Mouse (Mus musculus): ENCODE results near the gene Rbm14. TPM values are rescaled to one million over a fixed set of nuclear protein-coding genes. Genes with fewer than 3 reads are reported as not detected.
"Not testable (repeated sequence)": the region's sequence is repeated elsewhere in the genome, so short reads cannot be mapped to it uniquely, and the experiment has no call there.

Gene Rbm14
- polyA plus RNA-seq, 1 experiment from 2014 or later: 88.6 TPM

DNA sequence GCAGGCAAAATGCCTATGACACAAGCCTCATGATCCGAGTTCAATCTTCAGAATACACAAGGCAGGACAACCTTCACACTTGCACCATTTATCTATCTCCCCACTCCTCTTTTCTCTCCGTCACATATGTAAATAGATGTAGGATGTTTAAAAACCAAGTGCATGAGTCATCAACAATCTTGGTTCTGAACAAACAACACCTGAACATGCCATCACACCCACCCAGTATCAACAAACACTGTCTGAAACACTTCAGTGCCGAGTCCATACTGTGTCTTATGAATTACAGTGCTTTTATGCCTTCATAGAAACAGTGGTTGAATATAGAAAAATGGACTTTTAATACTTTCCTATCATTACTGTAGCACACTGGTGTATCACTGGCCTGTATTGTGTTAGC, 38.6 kb downstream of the Rbm14 start:
- H3K36me3 ChIP-seq (ENCODE audit: control insufficient read depth, insufficient read depth, low read length): peaks cover 28% of the 10 kb centered on the region
- no peaks in the 10 kb centered on the region for H3K4me1 ChIP-seq (replicated peaks; ENCODE audit: control insufficient read depth, insufficient read depth, low read length)
- WGBS: 43% methylated on average over 3 of the region's 3 CpGs

GRCm38 (mm10) chr19:4767507-4768148, 43.8 kb downstream of the Rbm14 start:
- no peak overlapping the region for H3K4me3 ChIP-seq (ENCODE audit: low read length)
- no peak overlapping the region for H3K9ac ChIP-seq (ENCODE audit: low read length)
- H3K27ac ChIP-seq (ENCODE audit: low read length): no peak overlapping the region
- no peaks in the 10 kb centered on the region for H3K27me3 ChIP-seq (ENCODE audit: control insufficient read depth, insufficient read depth, low read depth, low read length)
- WGBS: 57% methylated on average over 6 of the region's 12 CpGs
- H3K4me2 ChIP-seq (ENCODE audit: low read depth, low read length): no peak overlapping the region
- H3K36me3 ChIP-seq (ENCODE audit: control insufficient read depth, insufficient read depth, low read length): peaks cover 21% of the 10 kb centered on the region; the same call in 1 of the 2 replicates
- no peaks in the 10 kb centered on the region for H3K4me1 ChIP-seq (replicated peaks; ENCODE audit: control insufficient read depth, insufficient read depth, low read length)
- H3K9me3 ChIP-seq (ENCODE audit: control insufficient read depth, low read length): no peaks in the 10 kb centered on the region
- ATAC-seq (ENCODE audit: low read depth): no peak

More for the DNA sequence above, 38.6 kb downstream of the Rbm14 start:
- ATAC-seq (ENCODE audit: low read depth): no peak
- Histone ChIP-seq H3K4me3 (ENCODE audit: low read length) (no peak overlapping the region), H3K9ac (ENCODE audit: low read length) (no peak overlapping the region), H3K4me2 (ENCODE audit: low read depth, low read length) (no peak overlapping the region), H3K9me3 (ENCODE audit: control insufficient read depth, low read length) (no peaks in the 10 kb centered on the region), H3K27ac (ENCODE audit: low read length) (no peak overlapping the region), H3K27me3 (ENCODE audit: control insufficient read depth, insufficient read depth, low read depth, low read length) (no peaks in the 10 kb centered on the region)

- Histone ChIP-seq H3K27ac (ENCODE audit: low read length) (no peak overlapping the region), H3K4me2 (ENCODE audit: low read depth, low read length) (no peak overlapping the region), H3K4me3 (ENCODE audit: low read length) (no peak overlapping the region), H3K9me3 (ENCODE audit: control insufficient read depth, low read length) (no peaks in the 10 kb centered on the region), H3K4me1 (replicated peaks; ENCODE audit: control insufficient read depth, insufficient read depth, low read length) (peaks cover 6% of the 10 kb centered on the region), H3K27me3 (ENCODE audit: control insufficient read depth, insufficient read depth, low read depth, low read length) (no peaks in the 10 kb centered on the region), H3K36me3 (ENCODE audit: control insufficient read depth, insufficient read depth, low read length) (peaks cover 16% of the 10 kb centered on the region; the same call in 1 of the 2 replicates), H3K9ac (ENCODE audit: low read length) (no peak overlapping the region)
- no peak for ATAC-seq (ENCODE audit: low read depth)
- WGBS: 50% methylated on average over 1 of the region's 1 CpGs
Measured at GRCm38 (mm10) chr19:4762876-4763275, 48.6 kb downstream of the Rbm14 start.

DNA sequence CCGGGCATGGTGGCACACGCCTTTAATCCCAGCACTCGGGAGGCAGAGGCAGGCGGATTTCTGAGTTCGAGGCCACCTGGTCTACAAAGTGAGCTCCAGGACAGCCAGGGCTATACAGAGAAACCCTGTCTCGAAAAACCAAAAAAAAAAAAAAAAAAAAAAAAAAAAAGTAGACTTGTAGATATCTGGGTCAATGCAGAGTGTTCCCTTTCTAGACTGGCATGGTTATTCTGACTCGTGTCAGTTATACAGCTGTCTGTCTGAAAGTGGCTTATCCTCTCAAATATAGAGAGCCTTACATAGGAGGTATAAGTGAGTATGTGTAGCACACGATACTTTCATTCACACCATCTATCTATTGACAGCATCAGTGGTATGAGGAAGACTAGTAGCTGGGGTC, 50.9 kb downstream of the Rbm14 start:
- peaks cover 11% of the 10 kb centered on the region for H3K4me1 ChIP-seq (replicated peaks; ENCODE audit: control insufficient read depth, insufficient read depth, low read length)
- not testable (repeated sequence) for H3K9me3 ChIP-seq (ENCODE audit: control insufficient read depth, low read length); ATAC-seq (ENCODE audit: low read depth); H3K9ac ChIP-seq (ENCODE audit: low read length); H3K4me3 ChIP-seq (ENCODE audit: low read length); H3K4me2 ChIP-seq (ENCODE audit: low read depth, low read length); H3K27ac ChIP-seq (ENCODE audit: low read length); H3K27me3 ChIP-seq (ENCODE audit: control insufficient read depth, insufficient read depth, low read depth, low read length)
- WGBS: 87% methylated on average over 8 of the region's 8 CpGs
- peaks cover 11% of the 10 kb centered on the region; the same call in 1 of the 2 replicates for H3K36me3 ChIP-seq (ENCODE audit: control insufficient read depth, insufficient read depth, low read length)

GRCm38 (mm10) chr19:4756921-4757320, 54.5 kb downstream of the Rbm14 start:
- H3K4me1 ChIP-seq (replicated peaks; ENCODE audit: control insufficient read depth, insufficient read depth, low read length): peaks cover 11% of the 10 kb centered on the region
- ATAC-seq (ENCODE audit: low read depth): no peak
- H3K27me3 ChIP-seq (ENCODE audit: control insufficient read depth, insufficient read depth, low read depth, low read length): no peaks in the 10 kb centered on the region
- peak overlapping the region; percentile 82 for H3K4me3 ChIP-seq (ENCODE audit: low read length)
- H3K9ac ChIP-seq (ENCODE audit: low read length): peak overlapping the region; percentile 87
- H3K4me2 ChIP-seq (ENCODE audit: low read depth, low read length): peak overlapping the region; percentile 89
- WGBS: 1% methylated on average over 9 of the region's 9 CpGs
- H3K36me3 ChIP-seq (ENCODE audit: control insufficient read depth, insufficient read depth, low read length): peaks cover 2% of the 10 kb centered on the region; the same call in 1 of the 2 replicates
- peak overlapping the region; percentile 96 for H3K27ac ChIP-seq (ENCODE audit: low read length)
- no peaks in the 10 kb centered on the region for H3K9me3 ChIP-seq (ENCODE audit: control insufficient read depth, low read length)

DNA sequence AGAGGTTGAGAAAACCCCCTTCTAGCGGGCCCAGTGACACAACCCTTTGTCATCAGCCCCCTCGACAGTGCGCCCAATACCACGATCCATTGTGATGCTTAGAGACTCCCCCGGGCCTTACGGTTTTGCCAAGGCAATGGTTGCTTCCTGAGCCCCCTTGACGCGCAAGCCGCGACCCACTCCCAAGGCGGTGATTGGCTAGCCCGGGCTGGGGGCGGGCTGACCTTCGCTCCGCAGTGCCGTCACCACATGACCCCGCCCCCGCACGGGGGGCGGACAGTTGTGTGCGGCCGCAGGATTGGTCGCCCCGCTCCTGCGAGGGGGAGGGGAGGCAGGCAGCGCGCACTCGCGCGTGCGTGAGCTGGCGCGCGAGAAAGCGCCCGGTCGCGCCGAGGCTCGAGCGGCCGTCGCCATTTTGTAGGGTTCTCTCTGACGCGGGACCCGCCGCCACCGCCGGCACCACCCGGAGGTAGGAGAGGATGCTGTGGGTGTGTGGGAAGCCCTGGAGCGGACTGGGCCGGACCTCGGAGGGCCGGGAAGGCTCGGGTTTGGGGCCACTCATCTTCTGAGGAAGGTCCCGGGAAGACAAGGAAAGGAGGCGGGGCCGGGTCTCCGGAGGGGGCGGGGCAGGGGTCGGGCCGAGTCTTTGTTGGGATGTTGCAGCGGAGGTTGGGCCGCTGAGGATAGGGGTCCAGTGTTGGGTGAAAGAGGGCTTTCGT, 55.1 kb downstream of the Rbm14 start, which contains the start of gene Rbm4b:
Gene Rbm4b, plus strand, starts transcription at position 305 of the 719 bp plus-strand sequence.
- Histone ChIP-seq H3K36me3 (ENCODE audit: control insufficient read depth, insufficient read depth, low read length) (peaks cover 2% of the 10 kb centered on the region; the same call in 1 of the 2 replicates), H3K4me3 (ENCODE audit: low read length) (peak within 1 kb of the TSS; percentile 82), H3K4me2 (ENCODE audit: low read depth, low read length) (peak within 1 kb of the TSS; percentile 89), H3K27ac (ENCODE audit: low read length) (peak within 1 kb of the TSS; percentile 96), H3K9me3 (ENCODE audit: control insufficient read depth, low read length) (no peaks in the 10 kb centered on the region), H3K27me3 (ENCODE audit: control insufficient read depth, insufficient read depth, low read depth, low read length) (no peaks in the 10 kb centered on the region), H3K4me1 (replicated peaks; ENCODE audit: control insufficient read depth, insufficient read depth, low read length) (peaks cover 11% of the 10 kb centered on the region), H3K9ac (ENCODE audit: low read length) (peak within 1 kb of the TSS; percentile 87)
- peak; percentile 98 for ATAC-seq (ENCODE audit: low read depth)
- WGBS: under 1% methylated on average over 63 of the region's 65 CpGs

- Histone ChIP-seq H3K9ac (ENCODE audit: low read length) (peak overlapping the region; percentile 56), H3K9me3 (ENCODE audit: control insufficient read depth, low read length) (no peaks in the 10 kb centered on the region), H3K27me3 (ENCODE audit: control insufficient read depth, insufficient read depth, low read depth, low read length) (no peaks in the 10 kb centered on the region), H3K4me1 (replicated peaks; ENCODE audit: control insufficient read depth, insufficient read depth, low read length) (peaks cover 11% of the 10 kb centered on the region), H3K27ac (ENCODE audit: low read length) (peak overlapping the region; percentile 85), H3K36me3 (ENCODE audit: control insufficient read depth, insufficient read depth, low read length) (peaks cover 2% of the 10 kb centered on the region; the same call in 1 of the 2 replicates), H3K4me3 (ENCODE audit: low read length) (peak overlapping the region; percentile 82), H3K4me2 (ENCODE audit: low read depth, low read length) (peak overlapping the region; percentile 89)
- peak; percentile 72 for ATAC-seq (ENCODE audit: low read depth)
- under 1% methylated on average over 10 of the region's 10 CpGs for WGBS
Measured at GRCm38 (mm10) chr19:4755565-4756192, 55.8 kb downstream of the Rbm14 start.
